Mouse (Mus musculus) heart, adult 2 months (tissue): Measurements from ENCODE around the gene Sfxn4.

Source experiments
- CTCF ChIP-seq: fragments of 200-600 bp; IDR thresholded peaks from 2 replicates; pipeline ENCODE4 v1.8.1; 2022; ENCODE audit warnings: antibody characterized with exemption, mild to moderate bottlenecking, moderate library complexity
- EP300 ChIP-seq: fragments of 200-500 bp; IDR thresholded peaks from 2 replicates; pipeline ENCODE4 v1.6.1; 2011; ENCODE audit warnings: low read depth, low read length, control low read depth; ENCODE audit not compliant: insufficient read depth
- POLR2A ChIP-seq: fragments of 200-500 bp; IDR thresholded peaks from 2 replicates; pipeline ENCODE4 v1.6.1; 2011; ENCODE audit warnings: mild to moderate bottlenecking, low read depth, low read length, control low read depth; ENCODE audit not compliant: insufficient read depth

DNA sequence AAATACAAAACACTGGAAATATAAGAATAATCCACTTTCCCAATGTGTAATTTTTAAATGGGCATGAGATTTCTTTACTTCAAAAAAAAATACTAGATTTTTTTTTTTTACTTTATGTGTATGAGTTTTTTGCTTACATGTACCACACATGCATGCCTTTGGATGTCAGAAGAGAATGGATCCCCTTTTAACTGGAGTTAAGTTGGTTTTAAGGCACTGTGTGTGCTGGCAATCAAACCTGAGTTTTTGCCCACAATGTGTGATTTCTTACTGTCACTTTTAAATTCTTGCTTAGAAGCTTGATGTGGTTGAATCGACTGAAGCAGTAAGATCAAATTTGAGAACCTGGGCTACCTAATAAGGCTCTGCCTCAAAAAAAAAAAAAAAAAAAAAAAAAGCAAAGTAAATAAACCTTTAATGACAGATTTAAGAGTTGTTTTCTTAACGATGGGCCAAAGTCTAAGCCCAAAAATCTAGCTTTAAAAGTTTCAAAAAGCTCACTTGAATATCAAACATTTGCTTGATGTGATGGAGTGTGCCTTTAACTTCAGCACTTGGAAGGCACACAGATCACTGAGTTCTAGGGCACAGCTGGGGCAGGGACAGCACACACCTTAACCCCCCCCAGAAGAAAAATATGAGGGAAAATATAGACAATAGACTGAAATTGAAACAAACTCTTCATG, 73.7 kb downstream of the Sfxn4 start:
- TF ChIP-seq CTCF (no peak), EP300 (no peak), POLR2A (no peak)
